Mouse (Mus musculus) spleen, adult 2 months (tissue): ENCODE measurements around the gene AC124108.1.

Source experiments
- CTCF ChIP-seq: fragments of 200-500 bp; IDR thresholded peaks from 2 replicates; pipeline ENCODE4 v1.5.1; 2011; ENCODE audit warnings: mild to moderate bottlenecking, inconsistent platforms; ENCODE audit not compliant: insufficient read depth, insufficient read length, insufficient replicate concordance; ENCODE audit errors: extremely low read depth
- POLR2A ChIP-seq: fragments of 200-500 bp; IDR thresholded peaks from 2 replicates; pipeline ENCODE4 v1.6.1; 2011; ENCODE audit warnings: low read depth, low read length, inconsistent platforms

GRCm38 (mm10) chr1:132194624-132195023 is 3.4 kb downstream of the AC124108.1 start:
- TF ChIP-seq POLR2A (no peak), CTCF (no peak)
